Mouse (Mus musculus) liver, embryonic 14.5 days (tissue): ENCODE data around the gene Itpr1.

ENCODE experiments used
- CTCF ChIP-seq: IDR thresholded peaks from 2 replicates; pipeline ENCODE4 v1.5.1; 2016; ENCODE audit warnings: antibody characterized with exemption, low read depth, control low read depth
- EP300 ChIP-seq: IDR thresholded peaks from 2 replicates; pipeline ENCODE4 v1.6.1; 2016; ENCODE audit warnings: antibody characterized with exemption, low read depth

- TF ChIP-seq CTCF, result no peak
- no peak for TF ChIP-seq EP300
Observed at GRCm38 (mm10) chr6:108257225-108257624, 44.3 kb downstream of the Itpr1 start.
